Mouse (Mus musculus) heart, embryonic 12.5 days (tissue): ENCODE results near the gene Glrp1. TPM values are rescaled to one million over a fixed set of nuclear protein-coding genes. Genes with fewer than 3 reads are reported as not detected.

Experiments used
- ATAC-seq: fragments of 200-750 bp; cut with Nextera tagmentation; 2 replicates; pipeline ENCODE4 v1.8.0; 2017; ENCODE audit warnings: moderate TSS enrichment, moderate library complexity; ENCODE audit not compliant: insufficient number of reproducible peaks, low FRiP score
- H3K27ac ChIP-seq: fragments of 300-500 bp; sonication (generic); 2 replicates; pipeline ENCODE4 v1.5.1; 2016; ENCODE audit warnings: mild to moderate bottlenecking, moderate library complexity; ENCODE audit not compliant: poor library complexity, severe bottlenecking
- H3K27me3 ChIP-seq: fragments of 300-500 bp; sonication (generic); replicated peaks from 2 replicates; pipeline ENCODE4 v1.6.1; 2016; ENCODE audit warnings: mild to moderate bottlenecking, moderate library complexity
- H3K36me3 ChIP-seq: fragments of 300-500 bp; sonication (generic); 2 replicates; pipeline ENCODE4 v1.6.1; 2016; ENCODE audit warnings: mild to moderate bottlenecking, moderate library complexity
- H3K4me1 ChIP-seq: fragments of 300-500 bp; sonication (generic); replicated peaks from 2 replicates; pipeline ENCODE4 v1.6.1; 2016; ENCODE audit warnings: mild to moderate bottlenecking
- H3K4me2 ChIP-seq: fragments of 300-500 bp; sonication (generic); 2 replicates; pipeline ENCODE4 v1.6.1; 2016; ENCODE audit warnings: mild to moderate bottlenecking, moderate library complexity
- H3K4me3 ChIP-seq: fragments of 300-500 bp; sonication (generic); 2 replicates; pipeline ENCODE4 v1.5.1; 2016; ENCODE audit warnings: mild to moderate bottlenecking
- H3K9ac ChIP-seq: fragments of 300-500 bp; sonication (generic); 2 replicates; pipeline ENCODE4 v1.6.1; 2016; ENCODE audit warnings: mild to moderate bottlenecking, moderate library complexity
- H3K9me3 ChIP-seq: fragments of 300-500 bp; sonication (generic); replicated peaks from 2 replicates; pipeline ENCODE4 v1.6.1; 2016; ENCODE audit warnings: mild to moderate bottlenecking, moderate library complexity
- WGBS: fragments of 180-500 bp; shearing (Covaris S2); methylation state at CpG from one replicate; pipeline ENCODE4 v1.1.7; 2016; 5-methylcytosine and 5-hydroxymethylcytosine counted together
- polyA plus RNA-seq: library from polyadenylated mRNA; unstranded; fragments of >200 nt; fragmentation: Nextera tagmentation; extraction: Ambion mirVana; gene quantifications from 2 replicates; pipeline ENCODE4 v1.2.1, GENCODE M21; 2016

Gene Glrp1
- polyA plus RNA-seq, 1 experiment from 2014 or later: 0.11 TPM

DNA sequence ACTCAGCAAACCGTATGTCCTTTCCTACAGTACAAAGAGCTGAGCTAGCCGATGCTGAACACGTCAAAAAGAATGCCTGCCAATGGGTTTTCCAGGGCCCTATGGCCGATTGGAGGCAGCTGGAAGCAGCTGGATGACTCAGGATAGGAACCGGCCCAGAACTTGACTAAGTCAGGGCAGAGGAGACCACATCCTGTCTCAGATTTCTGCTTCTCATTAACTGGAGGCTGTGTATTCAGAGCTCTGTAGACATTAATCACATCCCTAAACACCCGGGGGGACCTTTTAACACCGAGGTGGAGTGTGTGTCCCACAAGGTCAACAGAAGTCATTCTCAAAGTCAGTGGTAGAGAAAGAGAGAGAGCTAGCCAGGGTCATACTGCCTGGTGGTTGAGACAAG is 35.3 kb downstream of the Glrp1 start:
- Histone ChIP-seq H3K27me3 (no peaks in the 10 kb centered on the region), H3K36me3 (no peaks in the 10 kb centered on the region), H3K9ac (no peak overlapping the region), H3K4me3 (no peak overlapping the region), H3K4me1 (peaks cover 14% of the 10 kb centered on the region), H3K4me2 (no peak overlapping the region), H3K9me3 (no peaks in the 10 kb centered on the region), H3K27ac (no peak overlapping the region)
- 42% methylated on average over 7 of the region's 7 CpGs for WGBS
- no peak for ATAC-seq

DNA sequence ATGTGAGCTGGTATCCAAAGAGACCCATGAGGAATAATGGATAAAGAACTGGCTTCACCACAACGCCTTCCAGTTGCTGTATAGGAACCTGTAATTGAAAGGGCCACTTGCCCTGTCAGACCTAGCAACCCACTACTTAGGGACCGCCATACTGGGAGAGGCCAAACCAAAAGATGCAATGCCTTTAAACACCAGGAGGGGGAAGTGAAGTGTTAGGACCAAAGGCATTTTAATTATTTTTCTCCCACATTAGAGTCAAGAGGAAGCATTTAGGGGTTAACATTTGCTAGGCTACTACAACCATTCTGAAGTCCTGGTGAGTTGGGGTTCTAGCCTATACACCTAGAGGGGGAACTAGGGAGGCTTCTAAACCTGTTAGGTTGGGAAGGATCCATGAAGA is 36.0 kb downstream of the Glrp1 start:
- Histone ChIP-seq H3K27me3 (no peaks in the 10 kb centered on the region), H3K36me3 (no peaks in the 10 kb centered on the region), H3K4me2 (no peak overlapping the region), H3K4me1 (peaks cover 14% of the 10 kb centered on the region), H3K27ac (no peak overlapping the region), H3K9me3 (no peaks in the 10 kb centered on the region), H3K9ac (no peak overlapping the region), H3K4me3 (no peak overlapping the region)
- WGBS: 61% methylated on average over 2 of the region's 2 CpGs
- no peak for ATAC-seq

DNA sequence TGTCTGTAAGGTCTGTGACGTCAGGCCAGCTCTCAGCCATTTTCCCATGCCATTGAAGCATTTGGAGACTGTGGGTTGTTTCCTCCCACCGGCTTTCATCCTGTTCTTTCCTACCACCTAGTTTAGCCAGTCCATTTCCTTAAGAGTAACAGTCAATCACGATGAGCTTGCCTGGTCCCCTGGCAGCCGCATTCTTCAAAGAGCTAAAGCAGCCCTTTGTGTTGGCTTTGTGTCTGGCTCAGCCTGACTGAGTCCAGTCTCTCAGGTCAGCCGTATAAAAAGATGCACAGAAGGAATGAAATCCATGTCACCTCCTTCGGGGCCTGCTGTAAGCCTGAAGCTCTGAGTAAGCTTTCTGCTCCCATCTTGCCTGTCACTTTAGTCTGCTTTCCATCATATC is 37.6 kb downstream of the Glrp1 start:
- 47% methylated on average over 6 of the region's 6 CpGs for WGBS
- H3K4me1 ChIP-seq: peaks cover 14% of the 10 kb centered on the region
- no peaks in the 10 kb centered on the region for H3K27me3 ChIP-seq
- H3K4me2 ChIP-seq: no peak overlapping the region
- no peaks in the 10 kb centered on the region for H3K36me3 ChIP-seq
- no peak overlapping the region for H3K4me3 ChIP-seq
- ATAC-seq: no peak
- no peak overlapping the region for H3K27ac ChIP-seq
- no peaks in the 10 kb centered on the region for H3K9me3 ChIP-seq
- H3K9ac ChIP-seq: no peak overlapping the region

DNA sequence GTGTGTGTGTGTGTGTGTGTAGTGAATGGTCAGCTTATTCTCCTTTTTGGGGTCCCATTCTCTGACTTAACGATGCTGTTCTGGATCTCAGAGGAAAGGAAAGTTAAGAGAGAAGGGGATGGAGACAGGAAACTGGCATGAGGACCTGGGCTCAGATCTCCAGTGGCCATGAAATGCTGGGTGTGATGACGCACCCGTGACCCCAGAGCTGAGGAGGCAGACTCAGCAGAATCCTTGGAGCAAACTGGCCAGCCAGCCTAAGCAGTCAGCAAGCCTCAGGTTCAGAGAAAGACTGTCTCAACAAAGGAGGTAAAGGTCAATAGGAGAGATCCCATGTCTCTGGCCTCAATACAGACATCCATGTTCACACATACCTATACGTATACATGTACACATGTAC is 40.1 kb downstream of the Glrp1 start:
- no peak overlapping the region for H3K27ac ChIP-seq
- no peak overlapping the region for H3K4me3 ChIP-seq
- H3K4me2 ChIP-seq: no peak overlapping the region
- H3K4me1 ChIP-seq: peaks cover 5% of the 10 kb centered on the region
- 88% methylated on average over 4 of the region's 4 CpGs for WGBS
- no peaks in the 10 kb centered on the region for H3K27me3 ChIP-seq
- no peak overlapping the region for H3K9ac ChIP-seq
- H3K9me3 ChIP-seq: no peaks in the 10 kb centered on the region
- no peaks in the 10 kb centered on the region for H3K36me3 ChIP-seq
- ATAC-seq: no peak

DNA sequence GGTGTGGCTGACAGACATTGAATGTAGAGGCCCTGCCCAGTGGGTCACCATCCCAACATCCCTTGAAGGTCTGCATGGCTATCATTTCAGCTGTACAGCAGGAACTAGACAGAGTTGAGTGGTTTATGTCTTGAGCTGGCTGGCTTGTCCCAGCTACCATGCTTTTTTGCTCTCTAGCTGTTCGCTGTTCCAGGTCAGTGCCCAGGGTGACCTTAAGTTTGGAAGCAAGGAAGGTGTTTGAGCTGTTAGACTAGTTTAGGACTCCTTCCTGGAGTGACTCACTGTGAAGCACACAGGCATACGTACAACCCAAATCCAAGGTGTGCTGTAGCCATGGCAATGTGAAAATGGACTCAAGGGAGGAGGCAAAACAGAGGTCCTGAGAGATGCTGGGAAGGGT is 41.5 kb downstream of the Glrp1 start:
- no peak for ATAC-seq
- no peak overlapping the region for H3K4me3 ChIP-seq
- H3K27me3 ChIP-seq: no peaks in the 10 kb centered on the region
- H3K4me1 ChIP-seq: peaks cover 9% of the 10 kb centered on the region
- H3K36me3 ChIP-seq: no peaks in the 10 kb centered on the region
- no peak overlapping the region for H3K27ac ChIP-seq
- WGBS: 85% methylated on average over 2 of the region's 2 CpGs
- H3K4me2 ChIP-seq: no peak overlapping the region
- H3K9me3 ChIP-seq: no peaks in the 10 kb centered on the region
- no peak overlapping the region for H3K9ac ChIP-seq

DNA sequence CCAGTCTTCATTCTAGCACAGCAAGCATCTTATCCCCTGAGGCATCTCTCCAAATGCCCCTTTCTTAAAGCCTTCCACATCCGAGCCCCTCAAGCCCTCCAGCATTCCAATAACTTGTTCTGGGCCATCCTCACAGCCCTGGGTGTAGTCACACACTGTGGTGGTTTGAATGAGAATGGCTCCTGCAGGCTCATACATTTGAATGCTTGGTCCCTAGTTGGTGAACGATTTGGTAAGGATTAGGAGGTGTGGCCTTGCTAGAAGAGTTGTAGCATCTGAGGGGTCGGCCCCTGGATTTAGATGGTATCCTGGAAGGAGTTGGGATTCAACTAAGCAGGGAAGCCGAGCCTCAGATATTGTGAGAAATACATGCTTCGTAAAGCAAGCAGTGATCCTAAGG is 42.0 kb downstream of the Glrp1 start:
- Histone ChIP-seq H3K4me3 (no peak overlapping the region), H3K9ac (no peak overlapping the region), H3K4me1 (peaks cover 12% of the 10 kb centered on the region), H3K9me3 (no peaks in the 10 kb centered on the region), H3K36me3 (no peaks in the 10 kb centered on the region), H3K27ac (no peak overlapping the region), H3K4me2 (no peak overlapping the region), H3K27me3 (no peaks in the 10 kb centered on the region)
- no peak for ATAC-seq
- WGBS: 82% methylated on average over 5 of the region's 5 CpGs

DNA sequence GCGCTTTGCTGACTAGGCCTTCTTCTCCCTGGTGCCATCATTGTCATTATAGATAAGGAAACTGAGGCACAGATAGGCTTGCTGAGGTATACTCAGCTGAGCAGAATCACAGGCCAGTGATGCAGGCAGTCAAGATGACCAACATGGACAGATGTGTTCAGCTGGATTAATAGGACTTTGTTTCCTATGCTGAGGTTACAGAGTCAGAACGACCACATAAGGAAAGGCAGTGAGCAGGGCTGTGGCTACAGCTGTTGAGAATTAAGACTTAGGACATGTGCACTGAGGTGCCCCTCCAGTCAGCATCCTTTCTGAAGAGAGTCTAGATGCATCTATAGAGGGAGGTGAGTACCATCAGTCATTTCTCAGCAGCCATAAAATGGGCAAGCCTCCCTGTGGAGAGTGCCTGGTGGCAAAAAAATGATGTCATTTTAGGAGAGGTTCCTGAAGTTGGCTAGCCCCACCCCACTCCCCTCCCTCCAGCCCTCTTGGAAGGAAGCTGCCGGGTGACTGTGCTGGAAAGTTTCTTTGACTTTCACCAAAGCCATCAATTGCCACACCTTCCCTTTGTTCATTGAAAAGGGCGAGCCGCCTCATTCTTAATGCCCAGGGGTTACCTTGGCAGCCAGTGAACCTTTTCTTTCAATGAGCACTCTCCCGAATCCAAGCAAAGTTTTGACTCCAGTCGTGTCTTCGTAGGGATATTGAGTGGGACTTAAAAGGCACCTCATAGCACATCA is 43.4 kb downstream of the Glrp1 start:
- no peak overlapping the region for H3K27ac ChIP-seq
- no peak overlapping the region for H3K9ac ChIP-seq
- H3K4me3 ChIP-seq: no peak overlapping the region
- no peak for ATAC-seq
- no peaks in the 10 kb centered on the region for H3K36me3 ChIP-seq
- H3K9me3 ChIP-seq: no peaks in the 10 kb centered on the region
- no peaks in the 10 kb centered on the region for H3K27me3 ChIP-seq
- H3K4me2 ChIP-seq: no peak overlapping the region
- 77% methylated on average over 8 of the region's 8 CpGs for WGBS
- H3K4me1 ChIP-seq: peaks cover 12% of the 10 kb centered on the region

DNA sequence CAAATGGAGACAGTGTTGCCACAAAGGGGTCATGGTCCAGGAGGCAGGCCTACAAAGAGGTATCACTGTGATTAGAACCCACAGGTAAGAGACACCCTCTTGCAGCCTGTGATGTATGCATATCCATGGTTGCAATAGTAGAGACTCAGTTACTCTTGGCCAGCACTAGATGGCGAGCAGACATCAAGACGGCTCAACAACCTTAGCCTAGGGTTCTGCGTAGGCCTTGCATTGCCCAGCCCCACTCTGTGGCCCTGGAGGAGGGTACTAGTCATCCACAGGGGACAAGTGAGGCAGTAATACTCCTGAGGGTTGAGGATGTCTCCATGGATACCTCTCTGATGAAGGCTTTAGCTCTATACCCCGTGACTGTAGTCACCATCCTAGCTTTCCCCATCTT is 44.1 kb downstream of the Glrp1 start:
- no peaks in the 10 kb centered on the region for H3K36me3 ChIP-seq
- no peaks in the 10 kb centered on the region for H3K27me3 ChIP-seq
- 63% methylated on average over 4 of the region's 4 CpGs for WGBS
- no peak overlapping the region for H3K9ac ChIP-seq
- no peak overlapping the region for H3K27ac ChIP-seq
- ATAC-seq: peak; percentile 45; the same call in 1 of the 2 replicates
- no peak overlapping the region for H3K4me3 ChIP-seq
- H3K9me3 ChIP-seq: no peaks in the 10 kb centered on the region
- H3K4me2 ChIP-seq: no peak overlapping the region
- H3K4me1 ChIP-seq: peaks cover 18% of the 10 kb centered on the region

DNA sequence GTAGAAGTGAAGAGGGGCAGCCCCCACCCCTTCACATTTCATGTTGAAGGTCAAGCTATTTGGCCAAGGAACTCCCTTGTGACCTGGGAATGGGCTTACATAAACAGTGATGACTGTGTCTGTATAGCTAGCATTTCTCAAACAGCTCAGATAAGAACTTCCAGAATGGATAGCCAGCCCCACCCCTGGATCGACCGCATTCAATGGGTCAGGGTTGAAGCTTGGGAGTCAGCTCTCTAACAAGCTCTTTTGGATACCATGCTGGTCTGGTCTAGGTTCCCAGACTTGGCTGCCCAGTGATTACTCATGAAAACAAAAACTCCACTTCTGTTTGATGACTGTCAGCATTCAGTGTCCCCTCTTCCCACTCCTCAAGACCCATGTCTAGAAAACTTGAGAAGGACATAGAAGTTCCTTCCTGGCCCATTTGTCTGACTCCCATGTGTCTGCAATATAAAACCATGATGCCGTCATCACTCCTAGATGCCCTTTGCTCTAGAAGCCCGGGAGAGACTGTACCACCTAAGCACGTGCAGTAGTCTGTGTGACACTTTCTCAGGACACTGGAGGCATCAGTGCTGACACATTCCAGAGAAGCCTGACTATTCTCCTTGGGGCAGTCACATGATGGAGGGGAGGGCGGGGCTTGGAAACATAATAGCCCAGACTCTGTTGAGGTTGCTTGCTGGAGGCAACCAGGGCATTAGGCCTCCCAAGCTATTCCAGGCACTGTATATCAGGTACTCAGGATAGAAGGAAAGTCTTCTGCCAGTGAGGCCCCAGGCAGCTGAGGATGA is 45.6 kb downstream of the Glrp1 start:
- H3K27me3 ChIP-seq: no peaks in the 10 kb centered on the region
- no peak overlapping the region for H3K4me2 ChIP-seq
- ATAC-seq: no peak
- H3K36me3 ChIP-seq: no peaks in the 10 kb centered on the region
- 54% methylated on average over 6 of the region's 6 CpGs for WGBS
- no peak overlapping the region for H3K27ac ChIP-seq
- H3K9ac ChIP-seq: no peak overlapping the region
- peaks cover 18% of the 10 kb centered on the region for H3K4me1 ChIP-seq
- H3K4me3 ChIP-seq: no peak overlapping the region
- peaks cover under 1% of the 10 kb centered on the region; the same call in 1 of the 2 replicates for H3K9me3 ChIP-seq

DNA sequence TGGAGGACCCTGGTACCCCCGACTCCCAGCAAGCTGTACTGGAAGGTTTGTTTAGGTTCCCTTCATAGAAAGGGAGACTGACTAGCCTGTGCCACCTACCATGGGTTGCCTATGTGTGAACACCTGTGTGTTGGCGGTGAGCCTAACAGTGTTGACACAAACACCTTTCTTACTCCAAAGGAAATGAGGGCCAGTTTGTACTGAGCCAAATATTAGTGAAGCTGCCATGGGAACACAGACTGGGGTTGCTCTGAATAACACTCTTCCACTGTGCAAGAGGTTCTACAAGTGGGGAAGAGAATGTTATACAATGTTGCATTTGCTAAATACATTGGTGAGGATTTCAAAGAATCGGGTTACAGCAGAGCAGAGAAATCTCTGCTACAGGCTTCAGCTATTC is 46.6 kb downstream of the Glrp1 start:
- Histone ChIP-seq H3K9me3 (peaks cover 6% of the 10 kb centered on the region; the same call in 1 of the 2 replicates), H3K27me3 (no peaks in the 10 kb centered on the region), H3K4me3 (no peak overlapping the region), H3K36me3 (no peaks in the 10 kb centered on the region), H3K27ac (no peak overlapping the region), H3K4me1 (peaks cover 18% of the 10 kb centered on the region), H3K9ac (no peak overlapping the region), H3K4me2 (no peak overlapping the region)
- 81% methylated on average over 3 of the region's 3 CpGs for WGBS
- ATAC-seq: no peak

DNA sequence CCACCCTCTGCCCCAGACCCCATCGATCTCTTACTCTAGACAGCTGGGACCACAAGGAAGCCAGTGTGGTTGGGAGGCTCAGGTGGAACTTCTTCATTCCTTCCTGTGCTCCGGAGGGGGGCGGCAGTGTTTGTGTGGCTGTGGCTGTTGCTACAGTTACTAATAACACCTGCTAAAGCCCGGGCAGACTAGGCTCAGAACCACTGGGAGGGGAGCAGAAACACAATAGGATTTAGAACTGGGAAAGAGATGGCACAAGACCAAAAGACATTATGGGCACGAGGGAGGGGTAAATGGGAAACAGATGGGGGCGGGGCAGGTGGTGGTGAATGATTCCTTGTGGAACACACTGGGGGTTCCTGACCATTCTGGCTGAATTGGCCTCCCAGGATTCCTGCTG is 47.4 kb downstream of the Glrp1 start:
- no peaks in the 10 kb centered on the region for H3K27me3 ChIP-seq
- WGBS: 54% methylated on average over 6 of the region's 6 CpGs
- H3K9ac ChIP-seq: no peak overlapping the region
- H3K4me2 ChIP-seq: no peak overlapping the region
- H3K4me1 ChIP-seq: peaks cover 18% of the 10 kb centered on the region
- H3K4me3 ChIP-seq: no peak overlapping the region
- H3K9me3 ChIP-seq: peaks cover 6% of the 10 kb centered on the region; the same call in 1 of the 2 replicates
- ATAC-seq: no peak
- no peak overlapping the region for H3K27ac ChIP-seq
- no peaks in the 10 kb centered on the region for H3K36me3 ChIP-seq
